Mouse (Mus musculus): ENCODE measurements around the gene Aldh3a1.

Gene Aldh3a1

GRCm38 (mm10) chr11:61196616-61197353 is 10.6 kb upstream of the Aldh3a1 start:
- DNase-seq (ENCODE audit: low spot score in 2 of 2), result no peak

GRCm38 (mm10) chr11:61197935-61198334 is 9.4 kb upstream of the Aldh3a1 start:
- DNase-seq (ENCODE audit: low spot score in 2 of 2), result no peak

- DNase-seq (ENCODE audit: low spot score in 2 of 2), result no peak
Observed at GRCm38 (mm10) chr11:61199620-61200362, 7.5 kb upstream of the Aldh3a1 start.

- DNase-seq (ENCODE audit: low spot score in 2 of 2), result no peak
Observed at GRCm38 (mm10) chr11:61202186-61202585, 5.2 kb upstream of the Aldh3a1 start.

- DNase-seq (ENCODE audit: low spot score in 2 of 2), result no peak
Observed at GRCm38 (mm10) chr11:61202810-61203209, 4.5 kb upstream of the Aldh3a1 start.

- no peak for DNase-seq (ENCODE audit: low spot score in 2 of 2)
Observed at GRCm38 (mm10) chr11:61205167-61205950, 2.0 kb upstream of the Aldh3a1 start.

GRCm38 (mm10) chr11:61206136-61206535 is 1.2 kb upstream of the Aldh3a1 start:
- DNase-seq (ENCODE audit: low spot score in 2 of 2), result no peak

GRCm38 (mm10) chr11:61208316-61208715 is 979 bp downstream of the Aldh3a1 start:
- no peak for DNase-seq (ENCODE audit: low spot score in 2 of 2)

- DNase-seq (ENCODE audit: low spot score in 2 of 2), result no peak
Observed at GRCm38 (mm10) chr11:61212102-61212501, 4.8 kb downstream of the Aldh3a1 start.

GRCm38 (mm10) chr11:61215936-61216335 is 8.6 kb downstream of the Aldh3a1 start:
- DNase-seq (ENCODE audit: low spot score in 2 of 2), result no peak

GRCm38 (mm10) chr11:61220156-61220881 is 13.0 kb downstream of the Aldh3a1 start:
- no peak for DNase-seq (ENCODE audit: low spot score in 2 of 2)

- DNase-seq (ENCODE audit: low spot score in 2 of 2), result no peak
Observed at GRCm38 (mm10) chr11:61222007-61222406, 14.7 kb downstream of the Aldh3a1 start.

- no peak for DNase-seq (ENCODE audit: low spot score in 2 of 2)
Observed at GRCm38 (mm10) chr11:61222971-61223745, 15.8 kb downstream of the Aldh3a1 start.

- DNase-seq (ENCODE audit: low spot score in 2 of 2), result no peak
Observed at GRCm38 (mm10) chr11:61224234-61224744, 17.0 kb downstream of the Aldh3a1 start.

- no peak for DNase-seq (ENCODE audit: low spot score in 2 of 2)
Observed at GRCm38 (mm10) chr11:61224907-61225306, 17.6 kb downstream of the Aldh3a1 start.

- DNase-seq (ENCODE audit: low spot score in 2 of 2), result no peak
Observed at GRCm38 (mm10) chr11:61225511-61225910, 18.2 kb downstream of the Aldh3a1 start.

- DNase-seq (ENCODE audit: low spot score in 2 of 2), result peak in 1 of 2 experiments; percentile 25
Observed at GRCm38 (mm10) chr11:61225941-61226412, 18.6 kb downstream of the Aldh3a1 start.

GRCm38 (mm10) chr11:61227816-61228215 is 20.5 kb downstream of the Aldh3a1 start:
- DNase-seq (ENCODE audit: low spot score in 2 of 2), result no peak

- no peak for DNase-seq (ENCODE audit: low spot score in 2 of 2)
Observed at GRCm38 (mm10) chr11:61228406-61228805, 21.1 kb downstream of the Aldh3a1 start.

- DNase-seq (ENCODE audit: low spot score in 2 of 2), result peak in 1 of 2 experiments; percentile 41
Observed at GRCm38 (mm10) chr11:61231329-61231728, 24.0 kb downstream of the Aldh3a1 start.

Measured in frontal cortex, postnatal 14 days (tissue).